Mouse (Mus musculus): ENCODE results near the gene AA467197. TPM values are rescaled to one million over a fixed set of nuclear protein-coding genes. Genes with fewer than 3 reads are reported as not detected.

Gene AA467197
- total RNA-seq (2014; rRNA removed) (1.0 TPM in 1 of 2 replicates, not detected in the other), polyA plus RNA-seq (2015; fragmentation: Nextera tagmentation; extraction: Ambion mirVana) (0.47 and 1.0 TPM in 2 replicates)

- WGBS, result 63% methylated on average over 3 of the region's 3 CpGs
- H3K27ac ChIP-seq (ENCODE audit: low read depth, low read length), result no peak within 1 kb of the TSS
- H3K27me3 ChIP-seq (ENCODE audit: insufficient read depth, low read length), result peaks cover 5% of the 10 kb centered on the region; the same call in 1 of the 2 replicates
- H3K9ac ChIP-seq (replicated peaks; ENCODE audit: low read length, poor library complexity, severe bottlenecking), result no peak within 1 kb of the TSS
- no peak for ATAC-seq (ENCODE audit: low FRiP score)
- TF ChIP-seq CTCF (IDR thresholded peaks at IDR 0.05), result no peak
- H3K36me3 ChIP-seq (ENCODE audit: insufficient read depth, low read length), result peaks cover 13% of the 10 kb centered on the region; the same call in 1 of the 2 replicates
- no peaks in the 10 kb centered on the region for H3K9me3 ChIP-seq (ENCODE audit: low read length)
- peak within 1 kb of the TSS; percentile 62 for H3K4me2 ChIP-seq (ENCODE audit: low read depth, low read length, poor library complexity, severe bottlenecking)
- 0 out of 2 replicates have a peak, but pooled peaks cover 2% of the 10 kb centered on the region for H3K4me1 ChIP-seq (ENCODE audit: insufficient read depth, low read length)
- DNase-seq (ENCODE audit: low spot score), result no peak
- H3K4me3 ChIP-seq (ENCODE audit: low read depth, low read length), result peak within 1 kb of the TSS; percentile 34
Measured at GRCm38 (mm10) chr2:122636686-122637085, at the start of gene AA467197. TSS of gene AA467197 (plus strand) at chr2:122636986.

- H3K9me3 ChIP-seq (ENCODE audit: low read length), result no peaks in the 10 kb centered on the region
- ATAC-seq (ENCODE audit: low FRiP score), result no peak
- no peaks in the 10 kb centered on the region for H3K36me3 ChIP-seq (ENCODE audit: insufficient read depth, low read length)
- 73% methylated on average over 8 of the region's 8 CpGs for WGBS
- no peak overlapping the region for H3K4me2 ChIP-seq (ENCODE audit: low read depth, low read length, poor library complexity, severe bottlenecking)
- H3K27me3 ChIP-seq (ENCODE audit: insufficient read depth, low read length), result no peaks in the 10 kb centered on the region
- H3K9ac ChIP-seq (replicated peaks; ENCODE audit: low read length, poor library complexity, severe bottlenecking), result no peak overlapping the region
- no peak overlapping the region for H3K27ac ChIP-seq (ENCODE audit: low read depth, low read length)
- no peak overlapping the region for H3K4me3 ChIP-seq (ENCODE audit: low read depth, low read length)
- no peaks in the 10 kb centered on the region for H3K4me1 ChIP-seq (ENCODE audit: insufficient read depth, low read length)
- DNase-seq (ENCODE audit: low spot score), result no peak
- no peak for TF ChIP-seq CTCF (IDR thresholded peaks at IDR 0.05)
Measured at GRCm38 (mm10) chr2:122587861-122588519, 48.8 kb upstream of the AA467197 start.

- ATAC-seq (ENCODE audit: low FRiP score), result no peak
- no peaks in the 10 kb centered on the region for H3K9me3 ChIP-seq (ENCODE audit: low read length)
- peaks cover 4% of the 10 kb centered on the region for H3K36me3 ChIP-seq (ENCODE audit: insufficient read depth, low read length)
- DNase-seq (ENCODE audit: low spot score), result no peak
- no peak overlapping the region for H3K4me3 ChIP-seq (ENCODE audit: low read depth, low read length)
- TF ChIP-seq CTCF (IDR thresholded peaks at IDR 0.05), result no peak
- no peak overlapping the region for H3K4me2 ChIP-seq (ENCODE audit: low read depth, low read length, poor library complexity, severe bottlenecking)
- no peak overlapping the region for H3K27ac ChIP-seq (ENCODE audit: low read depth, low read length)
- no peaks in the 10 kb centered on the region for H3K27me3 ChIP-seq (ENCODE audit: insufficient read depth, low read length)
- no peak overlapping the region for H3K9ac ChIP-seq (replicated peaks; ENCODE audit: low read length, poor library complexity, severe bottlenecking)
- H3K4me1 ChIP-seq (ENCODE audit: insufficient read depth, low read length), result no peaks in the 10 kb centered on the region
- 67% methylated on average over 1 of the region's 1 CpGs for WGBS
Measured at GRCm38 (mm10) chr2:122590351-122590750, 46.4 kb upstream of the AA467197 start.

GRCm38 (mm10) chr2:122591213-122591612 is 45.6 kb upstream of the AA467197 start:
- H3K4me2 ChIP-seq (ENCODE audit: low read depth, low read length, poor library complexity, severe bottlenecking), result no peak overlapping the region
- no peaks in the 10 kb centered on the region for H3K9me3 ChIP-seq (ENCODE audit: low read length)
- DNase-seq (ENCODE audit: low spot score) (no peak), ATAC-seq (ENCODE audit: low FRiP score) (no peak)
- WGBS, result 84% methylated on average over 2 of the region's 2 CpGs
- H3K27me3 ChIP-seq (ENCODE audit: insufficient read depth, low read length), result no peaks in the 10 kb centered on the region
- H3K36me3 ChIP-seq (ENCODE audit: insufficient read depth, low read length), result peaks cover 6% of the 10 kb centered on the region
- no peak for TF ChIP-seq CTCF (IDR thresholded peaks at IDR 0.05)
- H3K27ac ChIP-seq (ENCODE audit: low read depth, low read length), result no peak overlapping the region
- H3K4me3 ChIP-seq (ENCODE audit: low read depth, low read length), result no peak overlapping the region
- H3K4me1 ChIP-seq (ENCODE audit: insufficient read depth, low read length), result no peaks in the 10 kb centered on the region
- H3K9ac ChIP-seq (replicated peaks; ENCODE audit: low read length, poor library complexity, severe bottlenecking), result no peak overlapping the region

- no peak overlapping the region for H3K27ac ChIP-seq (ENCODE audit: low read depth, low read length)
- TF ChIP-seq CTCF (IDR thresholded peaks at IDR 0.05), result no peak
- H3K36me3 ChIP-seq (ENCODE audit: insufficient read depth, low read length), result peaks cover 16% of the 10 kb centered on the region
- H3K4me1 ChIP-seq (ENCODE audit: insufficient read depth, low read length), result no peaks in the 10 kb centered on the region
- 95% methylated on average over 16 of the region's 16 CpGs for WGBS
- ATAC-seq (ENCODE audit: low FRiP score) (no peak), DNase-seq (ENCODE audit: low spot score) (no peak)
- H3K9ac ChIP-seq (replicated peaks; ENCODE audit: low read length, poor library complexity, severe bottlenecking), result no peak overlapping the region
- no peak overlapping the region for H3K4me3 ChIP-seq (ENCODE audit: low read depth, low read length)
- no peak overlapping the region for H3K4me2 ChIP-seq (ENCODE audit: low read depth, low read length, poor library complexity, severe bottlenecking)
- no peaks in the 10 kb centered on the region for H3K27me3 ChIP-seq (ENCODE audit: insufficient read depth, low read length)
- H3K9me3 ChIP-seq (ENCODE audit: low read length), result no peaks in the 10 kb centered on the region
Measured at GRCm38 (mm10) chr2:122595461-122595860, 41.3 kb upstream of the AA467197 start.

GRCm38 (mm10) chr2:122599736-122600135 is 37.0 kb upstream of the AA467197 start:
- peaks cover 24% of the 10 kb centered on the region for H3K36me3 ChIP-seq (ENCODE audit: insufficient read depth, low read length)
- no peaks in the 10 kb centered on the region for H3K4me1 ChIP-seq (ENCODE audit: insufficient read depth, low read length)
- H3K4me3 ChIP-seq (ENCODE audit: low read depth, low read length), result no peak overlapping the region
- ATAC-seq (ENCODE audit: low FRiP score) (no peak), DNase-seq (ENCODE audit: low spot score) (no peak)
- TF ChIP-seq CTCF (IDR thresholded peaks at IDR 0.05), result no peak
- no peaks in the 10 kb centered on the region for H3K9me3 ChIP-seq (ENCODE audit: low read length)
- H3K27me3 ChIP-seq (ENCODE audit: insufficient read depth, low read length), result no peaks in the 10 kb centered on the region
- no peak overlapping the region for H3K4me2 ChIP-seq (ENCODE audit: low read depth, low read length, poor library complexity, severe bottlenecking)
- WGBS, result 87% methylated on average over 2 of the region's 2 CpGs
- H3K27ac ChIP-seq (ENCODE audit: low read depth, low read length), result no peak overlapping the region
- H3K9ac ChIP-seq (replicated peaks; ENCODE audit: low read length, poor library complexity, severe bottlenecking), result no peak overlapping the region

All from midbrain, postnatal 0 days (tissue).